Mouse (Mus musculus) embryonic stem cell, embryonic (primary cell): ENCODE measurements at regions not wholly inside any gene's neighbourhood (a gene's known extent, or its start where the extent isn't known, plus 50 kb on each side); places are given as distances from the start of the nearest gene placed in this dataset.

Source experiments
- CTCF ChIA-PET, 4 experiments: fragments of 300-600 bp in 2 of 4; fragments of 350-600 bp in 2 of 4; sonication (Branson Sonifier 250); formaldehyde crosslinking; loops; one replicate each; lab custom pipeline; 2022; ENCODE audit warnings: inconsistent platforms in 2 of 4; lab: Charles Lee
- POLR2A ChIA-PET, 4 experiments: fragments of 300-600 bp in 2 of 4; fragments of 350-600 bp in 2 of 4; sonication (Branson Sonifier 250); formaldehyde crosslinking; loops; one replicate each; lab custom pipeline; 2022; ENCODE audit warnings: antibody characterized with exemption in 4 of 4, inconsistent platforms in 1 of 4; lab: Charles Lee

- ChIA-PET POLR2A (no interaction called here), CTCF (no interaction called here)
Observed at GRCm38 (mm10) chr8:77836902-77837489, 112.7 kb upstream of the Ednra start.

- ChIA-PET CTCF (no interaction called here), POLR2A (no interaction called here)
Observed at GRCm38 (mm10) chr8:77842392-77843139, 118.3 kb upstream of the Ednra start.

- POLR2A ChIA-PET = no interaction called here
- CTCF ChIA-PET = no interaction called here
Observed at GRCm38 (mm10) chr8:77843229-77843628, 119.0 kb upstream of the Ednra start.

- ChIA-PET CTCF (interaction anchor here in 1 of 4 experiments (0.9 kb wide), 1 partner anchor 77 kb away, joined by 3 read pairs; no protein-coding TSS in a partner anchor), POLR2A (no interaction called here)
Observed at GRCm38 (mm10) chr8:77850523-77850922, 126.3 kb upstream of the Ednra start.

GRCm38 (mm10) chr8:77870264-77870663 lies 146.0 kb upstream of the Ednra start:
- ChIA-PET POLR2A (no interaction called here), CTCF (no interaction called here)

- ChIA-PET POLR2A (no interaction called here), CTCF (interaction anchor here in 1 of 4 experiments (0.6 kb wide), 1 partner anchor 382 kb away, joined by 3 read pairs; no protein-coding TSS in a partner anchor)
Observed at GRCm38 (mm10) chr8:77872771-77873170, 148.5 kb upstream of the Ednra start.

- ChIA-PET POLR2A (no interaction called here), CTCF (no interaction called here)
Observed at GRCm38 (mm10) chr8:77919776-77920175, 195.5 kb upstream of the Ednra start.

GRCm38 (mm10) chr8:77921868-77922267 lies 197.6 kb upstream of the Ednra start:
- CTCF ChIA-PET = no interaction called here
- POLR2A ChIA-PET = no interaction called here

- CTCF ChIA-PET = no interaction called here
- POLR2A ChIA-PET = no interaction called here
Observed at GRCm38 (mm10) chr8:77947702-77948101, 223.4 kb upstream of the Ednra start.

GRCm38 (mm10) chr8:77949640-77950039 lies 225.4 kb upstream of the Ednra start:
- POLR2A ChIA-PET = no interaction called here
- CTCF ChIA-PET = no interaction called here

- CTCF ChIA-PET = no interaction called here
- POLR2A ChIA-PET = interaction anchor here in 1 of 4 experiments (0.6 kb wide), 1 partner anchor 155 kb away, joined by 3 read pairs; no protein-coding TSS in a partner anchor
Observed at GRCm38 (mm10) chr8:77958814-77959372, 234.6 kb upstream of the Ednra start.

GRCm38 (mm10) chr8:77963102-77963698 lies 238.9 kb upstream of the Ednra start:
- ChIA-PET POLR2A (no interaction called here), CTCF (no interaction called here)

GRCm38 (mm10) chr8:77970378-77970777 lies 242.7 kb upstream of the Ttc29 start:
- ChIA-PET CTCF (no interaction called here), POLR2A (no interaction called here)

- CTCF ChIA-PET = no interaction called here
- POLR2A ChIA-PET = no interaction called here
Observed at GRCm38 (mm10) chr8:77973714-77974113, 239.4 kb upstream of the Ttc29 start.

GRCm38 (mm10) chr8:77979106-77979505 lies 234.0 kb upstream of the Ttc29 start:
- ChIA-PET POLR2A (no interaction called here), CTCF (no interaction called here)

GRCm38 (mm10) chr8:77980701-77981100 lies 232.4 kb upstream of the Ttc29 start:
- ChIA-PET POLR2A (no interaction called here), CTCF (no interaction called here)

- ChIA-PET POLR2A (no interaction called here), CTCF (no interaction called here)
Observed at GRCm38 (mm10) chr8:77982031-77982430, 231.1 kb upstream of the Ttc29 start.

- POLR2A ChIA-PET = interaction anchor here in 2 of 4 experiments (0.6 kb wide), 2 partner anchors 26 to 331 kb away, joined by 3 to 4 read pairs; no protein-coding TSS in a partner anchor
- CTCF ChIA-PET = no interaction called here
Observed at GRCm38 (mm10) chr8:77983476-77983875, 229.6 kb upstream of the Ttc29 start.

GRCm38 (mm10) chr8:77987237-77987636 lies 225.9 kb upstream of the Ttc29 start:
- ChIA-PET CTCF (interaction anchor here in 1 of 4 experiments (0.6 kb wide), 1 partner anchor 192 kb away, joined by 3 read pairs; no protein-coding TSS in a partner anchor), POLR2A (no interaction called here)
